Mouse (Mus musculus) stomach, embryonic 15.5 days (tissue): ENCODE measurements around the gene Med12l. TPM values are rescaled to one million over a fixed set of nuclear protein-coding genes. Genes with fewer than 3 reads are reported as not detected.
A peak's percentile ranks its signal among the peaks of the same experiment; 100 is the strongest.

Experiments
- ATAC-seq: fragments of 200-750 bp; cut with Nextera tagmentation; 2 replicates; pipeline ENCODE4 v1.8.0; 2017; ENCODE audit warnings: low read depth, moderate number of reproducible peaks, moderate TSS enrichment; ENCODE audit not compliant: insufficient read depth, low FRiP score
- H3K27ac ChIP-seq: fragments of 300-500 bp; sonication (generic); 2 replicates; pipeline ENCODE4 v1.5.1; 2015; ENCODE audit warnings: mild to moderate bottlenecking, inconsistent platforms
- H3K27me3 ChIP-seq: fragments of 300-500 bp; sonication (generic); replicated peaks from 2 replicates; pipeline ENCODE4 v1.6.1; 2015; ENCODE audit warnings: inconsistent platforms
- H3K36me3 ChIP-seq: fragments of 300-500 bp; sonication (generic); 2 replicates; pipeline ENCODE4 v1.6.1; 2015; ENCODE audit warnings: inconsistent platforms
- H3K4me1 ChIP-seq: fragments of 300-500 bp; sonication (generic); 2 replicates; pipeline ENCODE4 v1.6.1; 2015; ENCODE audit warnings: inconsistent platforms
- H3K4me2 ChIP-seq: fragments of 300-500 bp; sonication (generic); 2 replicates; pipeline ENCODE4 v1.6.1; 2015; ENCODE audit warnings: mild to moderate bottlenecking, inconsistent platforms
- H3K4me3 ChIP-seq: fragments of 300-500 bp; sonication (generic); replicated peaks from 2 replicates; pipeline ENCODE4 v1.5.1; 2015; ENCODE audit warnings: inconsistent platforms
- H3K9ac ChIP-seq: fragments of 300-500 bp; sonication (generic); 2 replicates; pipeline ENCODE4 v1.6.1; 2015; ENCODE audit warnings: inconsistent platforms
- H3K9me3 ChIP-seq: fragments of 300-500 bp; sonication (generic); 2 replicates; pipeline ENCODE4 v1.6.1; 2016; ENCODE audit warnings: inconsistent platforms
- WGBS: fragments of 180-500 bp; shearing (Covaris S2); methylation state at CpG from one replicate; pipeline ENCODE4 v1.1.7; 2015; 5-methylcytosine and 5-hydroxymethylcytosine counted together
- polyA plus RNA-seq: library from polyadenylated mRNA; unstranded; fragments of >200 nt; fragmentation: Nextera tagmentation; extraction: Ambion mirVana; gene quantifications from 2 replicates; pipeline ENCODE4 v1.2.1, GENCODE M21; 2015

Gene Med12l
- polyA plus RNA-seq, 1 experiment from 2014 or later = 1.5 TPM

- Histone ChIP-seq H3K27me3 (no peaks in the 10 kb centered on the region), H3K9ac (no peak overlapping the region), H3K4me1 (no peaks in the 10 kb centered on the region), H3K4me2 (no peak overlapping the region), H3K4me3 (no peak overlapping the region), H3K9me3 (no peaks in the 10 kb centered on the region), H3K27ac (no peak overlapping the region), H3K36me3 (no peaks in the 10 kb centered on the region)
- no peak for ATAC-seq
- 63% methylated on average over 5 of the region's 5 CpGs for WGBS
Measured at GRCm38 (mm10) chr3:59234878-59235277, 229.3 kb downstream of the Med12l start.

- WGBS = 72% methylated on average over 6 of the region's 6 CpGs
- no peak for ATAC-seq
- Histone ChIP-seq H3K9ac (no peak overlapping the region), H3K9me3 (no peaks in the 10 kb centered on the region), H3K27me3 (no peaks in the 10 kb centered on the region), H3K4me3 (no peak overlapping the region), H3K4me1 (no peaks in the 10 kb centered on the region), H3K27ac (no peak overlapping the region), H3K36me3 (no peaks in the 10 kb centered on the region), H3K4me2 (no peak overlapping the region)
Measured at GRCm38 (mm10) chr3:59243384-59243783, 237.8 kb downstream of the Med12l start.

- WGBS = 84% methylated on average over 6 of the region's 6 CpGs
Measured at GRCm38 (mm10) chr3:59248031-59248430, 242.4 kb downstream of the Med12l start.

GRCm38 (mm10) chr3:59250454-59250853, 244.8 kb downstream of the Med12l start:
- H3K36me3 ChIP-seq = no peaks in the 10 kb centered on the region
- no peaks in the 10 kb centered on the region for H3K9me3 ChIP-seq
- H3K4me1 ChIP-seq = no peaks in the 10 kb centered on the region
- 93% methylated on average over 1 of the region's 1 CpGs for WGBS
- H3K27me3 ChIP-seq = no peaks in the 10 kb centered on the region
- H3K4me2 ChIP-seq = no peak overlapping the region
- H3K27ac ChIP-seq = no peak overlapping the region
- H3K4me3 ChIP-seq = no peak overlapping the region
- H3K9ac ChIP-seq = no peak overlapping the region
- no peak for ATAC-seq

More at GRCm38 (mm10) chr3:59248031-59248430, 242.4 kb downstream of the Med12l start:
- H3K4me1 ChIP-seq = no peaks in the 10 kb centered on the region
- no peak overlapping the region for H3K4me2 ChIP-seq
- no peak for ATAC-seq
- no peak overlapping the region for H3K27ac ChIP-seq
- H3K36me3 ChIP-seq = no peaks in the 10 kb centered on the region
- no peaks in the 10 kb centered on the region for H3K27me3 ChIP-seq
- no peak overlapping the region for H3K9ac ChIP-seq
- no peaks in the 10 kb centered on the region for H3K9me3 ChIP-seq
- no peak overlapping the region for H3K4me3 ChIP-seq

DNA sequence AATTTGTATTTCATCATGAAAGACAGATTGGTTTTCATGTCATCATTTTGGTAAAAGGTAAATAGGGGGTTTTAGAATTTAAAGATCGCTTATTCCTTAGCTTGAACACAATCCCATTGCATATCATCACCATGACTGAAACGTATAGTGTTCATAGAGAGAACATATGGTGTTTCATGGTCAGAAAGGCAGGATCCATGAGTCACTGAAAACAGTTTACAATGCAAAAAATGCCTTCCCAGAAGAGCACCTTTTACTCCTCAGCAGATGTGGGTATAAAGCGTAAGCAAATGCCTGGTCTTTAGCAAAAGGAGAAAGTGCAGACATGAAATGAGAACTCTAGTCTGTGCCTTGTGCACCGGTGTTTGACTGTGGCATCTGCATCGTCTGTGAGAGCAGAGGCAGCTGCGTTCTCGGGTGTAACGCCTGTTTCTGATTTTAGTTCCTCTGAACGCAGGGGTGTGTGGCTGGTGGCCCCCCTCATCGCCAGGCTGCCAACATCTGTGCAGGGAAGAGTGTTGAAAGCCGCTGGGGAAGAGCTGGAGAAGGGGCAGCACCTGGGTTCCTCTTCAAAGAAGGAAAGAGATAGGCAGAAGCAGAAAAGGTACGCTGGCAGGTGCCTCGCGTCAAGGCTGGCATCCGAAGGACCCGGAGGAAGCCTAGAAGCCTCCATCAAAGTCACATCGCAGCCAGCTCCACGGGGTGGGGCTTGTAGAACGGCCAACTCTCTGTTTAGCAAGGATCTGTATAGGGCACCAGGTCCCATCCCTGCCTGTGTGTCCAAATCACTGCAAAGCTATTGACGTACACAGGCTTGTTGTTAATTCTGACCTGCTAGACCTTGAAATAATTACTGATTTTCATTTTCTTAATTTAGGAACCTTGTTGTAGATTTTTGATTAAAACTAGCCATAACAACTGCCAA, 252.4 kb downstream of the Med12l start:
- no peak overlapping the region for H3K4me3 ChIP-seq
- no peak overlapping the region for H3K4me2 ChIP-seq
- H3K36me3 ChIP-seq = no peaks in the 10 kb centered on the region
- H3K27me3 ChIP-seq = no peaks in the 10 kb centered on the region
- no peak for ATAC-seq
- H3K9me3 ChIP-seq = no peaks in the 10 kb centered on the region
- H3K27ac ChIP-seq = no peak overlapping the region
- H3K4me1 ChIP-seq = no peaks in the 10 kb centered on the region
- H3K9ac ChIP-seq = no peak overlapping the region
- 79% methylated on average over 20 of the region's 20 CpGs for WGBS

DNA sequence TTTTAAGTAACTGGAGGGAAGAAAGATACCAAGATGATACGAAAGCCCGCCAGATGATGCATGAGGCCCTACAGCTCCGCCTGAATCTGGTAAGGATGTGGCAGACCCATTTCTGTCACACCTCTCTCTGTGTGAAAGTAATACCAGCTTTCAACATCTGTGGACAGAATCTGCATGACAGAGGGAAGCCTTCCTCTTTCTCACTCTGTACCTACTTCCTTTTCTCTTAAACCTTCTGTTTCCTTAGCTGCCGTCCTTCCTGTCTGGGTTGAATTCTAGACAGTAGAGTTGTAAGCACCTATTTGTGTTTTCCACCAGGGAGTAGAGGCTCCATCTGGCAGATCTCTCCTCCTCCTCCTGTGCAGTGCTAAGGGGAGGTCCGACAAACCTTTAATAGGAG, 255.1 kb downstream of the Med12l start:
- Histone ChIP-seq H3K36me3 (no peaks in the 10 kb centered on the region), H3K4me1 (no peaks in the 10 kb centered on the region), H3K4me2 (no peak overlapping the region), H3K9ac (no peak overlapping the region), H3K27me3 (no peaks in the 10 kb centered on the region), H3K27ac (no peak overlapping the region), H3K4me3 (no peak overlapping the region), H3K9me3 (no peaks in the 10 kb centered on the region)
- WGBS = 64% methylated on average over 5 of the region's 5 CpGs
- ATAC-seq = no peak

DNA sequence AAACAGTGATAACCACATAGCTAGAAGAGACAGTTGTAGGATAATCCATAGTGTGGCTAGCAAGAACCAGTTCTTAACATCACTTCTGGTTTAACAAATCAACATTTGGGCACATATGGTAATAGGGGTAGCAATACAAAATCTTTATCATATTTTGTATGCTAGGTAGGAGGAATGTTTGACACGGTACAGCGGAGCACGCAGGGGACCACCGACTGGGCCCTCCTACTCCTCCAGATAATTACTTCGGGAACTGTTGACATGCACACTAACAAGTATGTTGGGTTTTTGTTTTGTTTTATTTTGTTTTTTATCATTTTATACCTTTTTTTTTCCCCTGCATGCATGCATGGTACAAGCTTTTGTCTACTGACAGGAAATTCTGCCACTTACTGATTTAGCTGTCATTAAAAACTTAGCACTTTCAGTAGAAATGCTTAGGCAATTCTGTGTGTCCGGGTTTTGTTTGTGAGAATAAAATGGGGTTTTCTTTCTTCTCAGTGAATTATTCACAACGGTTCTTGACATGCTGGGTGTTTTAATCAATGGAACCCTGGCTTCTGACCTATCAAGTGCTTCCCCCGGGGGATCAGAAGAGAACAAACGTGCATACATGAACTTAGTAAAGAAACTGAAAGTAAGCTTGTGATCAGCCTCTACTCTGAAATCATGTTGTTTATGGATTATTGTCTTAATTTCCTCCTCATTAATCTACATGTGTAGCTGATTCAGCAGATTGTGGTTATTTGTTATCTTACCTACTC, 256.3 kb downstream of the Med12l start:
- H3K27me3 ChIP-seq = no peaks in the 10 kb centered on the region
- H3K4me3 ChIP-seq = no peak overlapping the region
- H3K9me3 ChIP-seq = no peaks in the 10 kb centered on the region
- no peak overlapping the region for H3K9ac ChIP-seq
- no peaks in the 10 kb centered on the region for H3K4me1 ChIP-seq
- no peak overlapping the region for H3K27ac ChIP-seq
- H3K4me2 ChIP-seq = no peak overlapping the region
- H3K36me3 ChIP-seq = no peaks in the 10 kb centered on the region
- ATAC-seq = no peak
- 74% methylated on average over 9 of the region's 9 CpGs for WGBS

- WGBS = 61% methylated on average over 7 of the region's 7 CpGs
- Histone ChIP-seq H3K4me3 (no peak within 1 kb of the TSS), H3K9me3 (no peaks in the 10 kb centered on the region), H3K27me3 (no peaks in the 10 kb centered on the region), H3K4me1 (no peaks in the 10 kb centered on the region), H3K4me2 (no peak within 1 kb of the TSS), H3K36me3 (no peaks in the 10 kb centered on the region), H3K9ac (no peak within 1 kb of the TSS), H3K27ac (0 out of 2 replicates have a peak within 1 kb of the TSS, but pooled peaks have one; percentile 16)
- ATAC-seq = no peak
Measured at GRCm38 (mm10) chr3:59262704-59263103, 257.1 kb downstream of the Med12l start, which contains the start of gene P2ry12. Gene P2ry12 (minus strand): TSS chr3:59262871.

GRCm38 (mm10) chr3:59263417-59263816, 257.8 kb downstream of the Med12l start:
- no peaks in the 10 kb centered on the region for H3K9me3 ChIP-seq
- WGBS = 88% methylated on average over 2 of the region's 2 CpGs
- no peaks in the 10 kb centered on the region for H3K36me3 ChIP-seq
- no peaks in the 10 kb centered on the region for H3K4me1 ChIP-seq
- H3K27ac ChIP-seq = no peak overlapping the region
- ATAC-seq = no peak
- H3K27me3 ChIP-seq = no peaks in the 10 kb centered on the region
- H3K9ac ChIP-seq = no peak overlapping the region
- no peak overlapping the region for H3K4me3 ChIP-seq
- no peak overlapping the region for H3K4me2 ChIP-seq

DNA sequence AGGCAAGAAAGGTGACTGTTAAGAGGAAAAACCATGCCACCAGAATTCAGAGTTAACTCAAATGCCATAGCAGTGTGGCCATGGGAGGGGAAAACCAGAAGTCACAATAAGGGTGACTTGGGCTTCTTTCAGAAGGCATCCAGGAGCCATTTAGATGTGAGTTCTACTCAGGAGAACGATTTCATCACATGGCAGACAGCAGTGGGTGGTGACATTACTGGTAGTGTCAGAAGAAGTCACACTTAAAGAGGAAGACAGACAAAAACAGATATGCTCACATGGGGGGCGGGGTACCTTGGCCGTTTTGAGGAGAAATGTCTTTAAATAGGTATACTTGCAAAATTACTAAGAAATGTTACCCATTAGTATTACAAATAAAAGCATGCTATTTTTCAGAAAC, 258.4 kb downstream of the Med12l start:
- ATAC-seq = no peak
- no peaks in the 10 kb centered on the region for H3K36me3 ChIP-seq
- no peaks in the 10 kb centered on the region for H3K9me3 ChIP-seq
- WGBS = 76% methylated on average over 3 of the region's 3 CpGs
- H3K27me3 ChIP-seq = no peaks in the 10 kb centered on the region
- no peak overlapping the region for H3K4me3 ChIP-seq
- no peaks in the 10 kb centered on the region for H3K4me1 ChIP-seq
- H3K9ac ChIP-seq = no peak overlapping the region
- no peak overlapping the region for H3K4me2 ChIP-seq
- no peak overlapping the region for H3K27ac ChIP-seq

DNA sequence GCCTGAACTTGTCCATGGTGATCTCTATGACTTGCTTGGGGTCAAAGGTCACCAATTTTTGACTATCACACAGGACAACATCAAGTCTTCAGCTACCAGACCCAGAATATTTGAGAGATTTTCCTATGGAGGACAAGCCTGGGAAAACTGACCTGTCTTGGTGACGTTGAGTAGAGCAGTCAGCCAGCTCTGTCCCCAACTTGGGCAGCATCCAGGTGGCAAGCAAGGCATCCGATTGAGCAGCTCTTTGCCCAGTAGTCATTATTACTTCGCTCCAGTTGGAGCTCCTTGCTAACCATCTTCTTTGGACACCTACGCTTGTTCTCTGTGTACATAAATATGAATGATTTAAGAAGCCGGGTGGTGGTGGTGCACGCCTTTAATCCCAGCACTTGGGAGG, 265.2 kb downstream of the Med12l start:
- H3K4me3 ChIP-seq = no peak overlapping the region
- H3K27me3 ChIP-seq = no peaks in the 10 kb centered on the region
- H3K9me3 ChIP-seq = no peaks in the 10 kb centered on the region
- no peak overlapping the region for H3K9ac ChIP-seq
- H3K36me3 ChIP-seq = no peaks in the 10 kb centered on the region
- H3K4me2 ChIP-seq = no peak overlapping the region
- ATAC-seq = no peak
- 91% methylated on average over 6 of the region's 6 CpGs for WGBS
- H3K4me1 ChIP-seq = no peaks in the 10 kb centered on the region
- no peak overlapping the region for H3K27ac ChIP-seq
